Mouse (Mus musculus): ENCODE data around the gene Unc93b1.

Gene Unc93b1

GRCm38 (mm10) chr19:3913692-3914091 is 21.3 kb upstream of the Unc93b1 start:
- no peak for DNase-seq (ENCODE audit: low spot score)

GRCm38 (mm10) chr19:3914535-3914934 is 20.5 kb upstream of the Unc93b1 start:
- no peak for DNase-seq (ENCODE audit: low spot score)

GRCm38 (mm10) chr19:3916727-3917126 is 18.3 kb upstream of the Unc93b1 start:
- no peak for DNase-seq (ENCODE audit: low spot score)

- no peak for DNase-seq (ENCODE audit: low spot score)
Measured at GRCm38 (mm10) chr19:3919928-3920327, 15.1 kb upstream of the Unc93b1 start.

DNA sequence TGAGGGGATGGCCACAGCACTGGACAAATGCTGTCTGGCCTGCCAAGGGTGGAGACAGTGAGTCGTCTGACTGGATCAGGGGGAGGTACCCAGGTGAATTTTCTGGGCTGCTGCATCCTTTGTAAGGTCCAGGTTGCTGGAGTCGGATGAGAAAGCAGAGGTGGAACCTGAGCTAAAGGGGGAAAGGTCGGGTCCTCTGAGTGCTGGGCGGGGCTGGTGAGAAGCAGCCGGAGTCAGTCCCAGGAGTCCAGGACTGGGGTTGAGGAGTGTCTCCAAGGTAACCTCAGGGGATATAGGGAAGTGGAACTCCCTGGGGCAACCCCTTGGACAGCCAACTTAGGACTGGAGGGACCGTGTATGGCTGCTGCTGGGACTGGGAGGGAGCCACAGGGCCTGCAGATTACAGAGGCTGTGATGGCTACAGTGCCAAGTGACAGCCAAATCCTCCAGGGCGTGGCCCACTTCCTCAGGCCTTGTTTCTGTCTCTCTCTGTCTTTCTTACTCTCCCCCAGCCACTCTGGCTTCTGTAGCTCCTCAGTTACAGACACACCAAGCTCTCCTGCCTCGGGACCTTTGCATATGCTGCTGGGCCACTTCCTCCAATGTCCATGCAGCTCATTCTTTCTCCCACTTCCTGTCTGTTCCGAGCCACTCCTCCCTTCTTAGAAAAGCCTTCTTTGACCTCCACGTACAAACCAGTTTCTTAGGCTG is 12.2 kb upstream of the Unc93b1 start:
- no peak for DNase-seq (ENCODE audit: low spot score)

DNA sequence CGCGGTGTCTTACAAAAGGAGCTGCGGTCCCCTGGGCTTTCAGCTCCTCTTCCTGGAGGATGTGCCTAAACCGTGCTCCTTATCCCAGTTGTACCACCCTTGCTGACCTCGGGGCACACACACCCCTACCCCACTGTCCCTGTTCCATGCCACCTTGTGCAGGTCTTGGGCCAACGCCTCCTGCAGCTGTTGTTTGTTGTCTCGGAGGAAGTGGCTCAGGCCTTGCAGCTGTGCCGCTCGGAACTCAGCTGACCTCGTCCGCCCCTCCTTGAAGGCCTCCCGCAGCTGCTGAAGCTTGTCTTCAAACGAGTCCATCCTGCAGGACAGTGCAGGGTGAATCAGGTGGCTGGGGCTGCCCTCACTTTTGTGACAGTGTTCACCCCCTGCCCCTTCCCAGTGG is 11.4 kb upstream of the Unc93b1 start:
- no peak for DNase-seq (ENCODE audit: low spot score)

DNA sequence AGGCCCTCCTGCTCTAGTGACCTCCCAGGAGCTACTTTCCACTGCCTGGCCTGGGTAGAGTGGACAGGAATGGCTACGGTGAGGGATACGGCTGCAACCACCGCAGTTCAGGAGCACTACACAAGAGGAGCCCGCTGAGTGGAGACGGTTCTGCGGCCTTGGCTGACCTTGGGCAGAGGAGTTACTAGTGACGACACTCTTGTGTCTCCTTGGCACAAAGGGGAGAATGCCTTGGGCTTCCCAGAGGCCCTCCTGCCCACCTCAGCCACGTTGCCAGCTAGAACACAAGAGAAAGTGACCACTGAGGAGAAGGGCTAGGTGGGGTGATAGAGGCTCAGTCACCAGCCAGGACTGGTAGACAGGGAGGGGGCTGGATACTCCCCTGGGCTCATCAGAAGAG is 10.8 kb upstream of the Unc93b1 start:
- no peak for DNase-seq (ENCODE audit: low spot score)

DNA sequence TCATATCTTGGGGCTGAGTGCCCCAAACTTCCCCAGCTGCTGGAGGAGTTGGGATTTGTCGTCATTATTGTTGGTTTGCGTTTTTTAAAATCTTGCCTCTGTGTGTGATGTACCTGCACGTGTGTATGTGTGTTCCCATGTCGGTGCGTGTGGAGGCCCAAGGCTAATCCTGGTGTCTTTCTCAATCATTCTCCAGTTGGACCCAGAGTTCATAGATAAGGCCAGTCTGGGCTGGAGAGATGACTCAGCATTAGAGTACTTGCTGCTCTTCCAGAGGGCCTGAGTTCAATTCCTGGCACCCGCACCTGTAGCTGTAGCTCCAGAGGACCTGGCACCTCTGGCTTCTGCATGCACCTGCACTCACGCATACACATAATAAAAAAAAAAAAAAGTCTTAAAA is 10.1 kb upstream of the Unc93b1 start:
- no peak for DNase-seq (ENCODE audit: low spot score)

GRCm38 (mm10) chr19:3925859-3926258 is 9.1 kb upstream of the Unc93b1 start:
- no peak for DNase-seq (ENCODE audit: low spot score)

DNA sequence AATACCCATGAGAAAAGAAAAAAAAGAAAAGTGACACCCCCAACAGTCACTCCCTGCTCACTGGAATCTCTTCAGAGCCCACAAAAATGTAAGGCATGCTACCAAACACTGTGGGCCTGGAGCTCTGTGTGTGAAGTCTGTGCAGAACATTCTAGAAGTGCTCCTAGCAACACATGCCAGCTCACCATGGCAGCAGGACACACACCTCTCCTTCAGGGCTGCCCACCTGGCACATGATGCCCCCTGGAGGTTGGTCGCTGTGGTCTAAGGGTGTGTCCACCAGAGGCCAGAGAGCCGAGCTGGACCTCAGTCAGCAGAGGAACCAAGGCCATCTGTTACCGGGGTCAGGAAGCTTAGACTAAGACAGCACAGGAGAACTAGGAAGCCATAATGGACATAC is 8.7 kb upstream of the Unc93b1 start:
- no peak for DNase-seq (ENCODE audit: low spot score)

DNA sequence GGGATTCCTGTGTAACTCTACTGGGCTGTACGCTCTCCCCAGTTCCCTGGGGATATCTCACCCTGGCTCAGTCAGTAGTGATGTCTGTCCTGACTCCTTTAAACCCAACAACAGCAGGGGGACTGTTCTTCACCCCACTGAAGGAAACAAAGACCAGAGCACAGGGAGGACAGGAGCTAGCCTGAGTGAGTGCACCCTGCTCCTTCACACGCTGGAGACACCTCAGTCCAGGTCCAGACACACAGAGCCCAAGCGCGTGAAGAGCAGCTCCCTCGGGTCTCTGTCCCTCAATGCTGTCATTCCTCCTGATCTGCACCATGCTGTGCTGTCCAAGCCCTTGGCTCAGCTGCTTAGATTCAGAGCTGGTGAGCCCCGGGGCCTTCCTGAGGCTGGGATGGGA is 8.3 kb upstream of the Unc93b1 start:
- no peak for DNase-seq (ENCODE audit: low spot score)

- no peak for DNase-seq (ENCODE audit: low spot score)
Measured at GRCm38 (mm10) chr19:3927989-3928388, 7.0 kb upstream of the Unc93b1 start.

DNA sequence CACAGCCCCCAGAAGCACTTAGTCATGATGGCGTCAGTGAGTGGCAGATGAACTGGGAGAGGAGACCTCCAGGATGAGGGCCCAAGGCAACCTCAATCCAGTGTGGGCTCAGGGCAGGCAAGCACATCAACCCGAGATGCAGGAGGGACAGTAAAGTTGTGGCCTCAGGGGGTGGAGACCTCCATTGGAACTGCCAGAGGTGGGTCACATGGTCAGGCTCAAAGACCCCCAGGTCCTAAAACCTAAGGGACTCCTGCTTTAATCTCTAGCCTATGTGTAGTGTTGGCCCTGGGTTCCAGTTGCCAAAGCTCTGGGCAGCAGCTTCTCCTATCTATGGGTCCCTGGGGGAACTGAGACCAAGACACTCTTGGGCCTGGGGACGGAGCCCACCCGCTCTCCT is 6.2 kb upstream of the Unc93b1 start:
- no peak for DNase-seq (ENCODE audit: low spot score)

- DNase-seq (ENCODE audit: low spot score), result peak; percentile 72
Measured at GRCm38 (mm10) chr19:3929211-3929941, 5.6 kb upstream of the Unc93b1 start, which contains the start of gene Aldh3b1. TSS of gene Aldh3b1 (minus strand) at chr19:3929808.

- DNase-seq (ENCODE audit: low spot score), result no peak
Measured at GRCm38 (mm10) chr19:3930262-3931057, 4.5 kb upstream of the Unc93b1 start.

DNA sequence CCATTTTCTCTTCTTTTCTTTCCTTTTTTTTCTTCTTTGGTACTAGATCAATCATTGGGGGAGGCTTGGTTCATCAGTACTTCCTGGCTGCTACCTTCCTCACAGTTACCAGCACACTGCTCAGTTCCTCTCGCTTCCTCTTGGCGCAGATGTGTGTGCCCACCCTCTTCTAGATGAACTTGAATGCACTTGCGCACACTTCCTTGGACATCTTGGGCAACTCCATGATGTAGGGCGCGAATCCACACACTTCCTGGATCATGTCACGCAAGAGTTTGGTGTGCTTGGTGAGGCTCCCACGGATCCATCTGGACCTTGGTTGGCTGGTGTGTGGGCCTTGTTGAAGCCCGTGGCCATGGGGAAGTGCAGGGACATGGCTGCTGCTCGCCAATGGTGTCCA is 3.3 kb upstream of the Unc93b1 start:
- DNase-seq (ENCODE audit: low spot score), result no peak

DNA sequence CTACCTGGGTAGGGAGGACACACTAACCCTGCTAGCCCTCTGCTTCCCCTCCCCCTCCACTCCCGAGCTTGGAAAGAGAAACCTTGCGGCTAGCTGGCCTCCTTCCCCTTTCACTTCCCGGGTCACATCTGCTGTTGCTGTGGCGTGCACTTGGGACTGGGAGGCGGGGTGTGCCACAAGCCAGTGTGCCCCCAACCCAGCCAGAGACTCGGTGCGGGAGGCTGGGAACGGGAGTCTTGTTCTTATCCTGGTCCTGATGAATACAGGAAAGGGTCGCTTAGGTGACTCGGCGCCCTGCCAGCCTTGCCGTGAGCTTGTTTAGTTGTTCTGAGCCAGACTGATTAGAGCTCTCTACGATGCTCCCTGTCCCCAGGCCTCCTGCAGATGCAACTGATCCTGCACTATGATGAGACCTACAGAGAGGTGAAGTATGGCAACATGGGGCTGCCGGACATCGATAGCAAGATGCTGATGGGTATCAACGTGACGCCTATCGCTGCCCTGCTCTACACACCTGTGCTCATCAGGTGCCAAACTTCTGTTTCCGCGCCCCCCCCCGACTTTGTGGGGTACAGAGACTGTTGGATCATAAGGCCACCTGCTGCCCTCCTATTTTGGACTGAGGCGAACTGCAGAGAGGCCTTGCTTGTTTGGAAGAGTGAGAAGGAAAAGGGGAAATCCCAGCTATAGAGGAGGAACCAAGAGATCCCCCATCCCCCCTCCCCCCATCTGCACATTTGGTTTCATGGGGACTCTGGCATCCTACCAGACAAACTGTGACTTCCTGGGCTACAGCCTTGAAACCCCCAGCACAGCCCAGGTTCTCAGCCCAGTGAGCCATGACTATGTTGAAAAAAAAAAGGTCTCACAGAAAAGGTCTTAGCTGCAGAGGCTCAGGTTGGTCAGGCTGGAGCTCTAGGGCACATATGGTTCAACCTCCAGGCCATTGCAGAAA is 1.2 kb downstream of the Unc93b1 start:
- peak; percentile 54 for DNase-seq (ENCODE audit: low spot score)

GRCm38 (mm10) chr19:3942315-3942714 is 7.3 kb downstream of the Unc93b1 start:
- no peak for DNase-seq (ENCODE audit: low spot score)

- DNase-seq (ENCODE audit: low spot score), result no peak
Measured at GRCm38 (mm10) chr19:3942986-3943735, 8.2 kb downstream of the Unc93b1 start.

DNA sequence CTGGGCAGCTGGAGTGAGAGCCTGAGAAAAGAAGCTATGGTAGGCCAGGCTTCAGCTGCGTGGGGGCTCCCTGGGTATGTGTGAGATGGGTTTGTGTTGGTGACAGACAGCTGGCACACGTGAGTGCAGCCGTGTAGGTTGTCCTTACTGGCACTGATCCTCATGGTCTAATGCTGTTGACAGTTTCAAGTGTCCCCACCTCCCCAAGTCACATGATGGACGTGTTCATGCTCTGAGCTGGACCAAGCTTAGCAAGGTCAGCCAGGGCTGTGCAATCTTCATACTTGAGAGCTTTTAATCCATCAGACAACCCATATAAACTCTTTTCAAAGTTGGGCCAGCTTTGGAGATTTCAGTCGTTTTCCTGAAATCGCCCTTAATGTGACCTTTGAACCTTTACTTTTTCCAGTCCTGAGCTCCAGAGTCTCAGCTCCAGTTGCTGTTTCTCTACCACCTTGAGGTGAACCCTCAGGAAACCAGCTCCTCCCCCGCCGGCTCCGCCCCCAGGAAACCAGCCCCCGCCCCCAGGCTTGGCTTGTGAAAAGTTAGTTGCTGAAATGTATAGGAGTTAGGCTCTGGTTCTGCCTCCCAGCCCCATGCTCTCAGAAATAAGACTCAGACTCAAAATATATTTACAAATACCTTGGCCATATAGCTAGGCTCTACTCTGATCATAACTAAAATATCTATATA is 11.0 kb downstream of the Unc93b1 start:
- DNase-seq (ENCODE audit: low spot score), result no peak

Data from urinary bladder, postnatal 25 days (tissue).